Mouse (Mus musculus) heart, embryonic 15.5 days (tissue): ENCODE data around the gene Ncbp3. TPM values are rescaled to one million over a fixed set of nuclear protein-coding genes. Genes with fewer than 3 reads are reported as not detected.

ENCODE experiments used
- ATAC-seq: fragments of 200-750 bp; cut with Nextera tagmentation; replicated peaks from 2 replicates; pipeline ENCODE4 v1.8.0; 2017; ENCODE audit warnings: low read depth, moderate TSS enrichment; ENCODE audit not compliant: insufficient number of reproducible peaks, insufficient read depth, low FRiP score
- H3K27ac ChIP-seq: fragments of 300-500 bp; sonication (generic); 2 replicates; pipeline ENCODE4 v1.5.1; 2015; ENCODE audit warnings: mild to moderate bottlenecking, inconsistent platforms
- H3K27me3 ChIP-seq: fragments of 300-500 bp; sonication (generic); 2 replicates; pipeline ENCODE4 v1.6.1; 2015; ENCODE audit warnings: inconsistent platforms
- H3K36me3 ChIP-seq: fragments of 300-500 bp; sonication (generic); 2 replicates; pipeline ENCODE4 v1.6.1; 2015; ENCODE audit warnings: mild to moderate bottlenecking, inconsistent platforms
- H3K4me1 ChIP-seq: fragments of 300-500 bp; sonication (generic); replicated peaks from 2 replicates; pipeline ENCODE4 v1.6.1; 2015; ENCODE audit warnings: inconsistent platforms
- H3K4me2 ChIP-seq: fragments of 300-500 bp; sonication (generic); 2 replicates; pipeline ENCODE4 v1.6.1; 2015; ENCODE audit warnings: inconsistent platforms, mild to moderate bottlenecking, moderate library complexity
- H3K4me3 ChIP-seq: fragments of 300-500 bp; sonication (generic); 2 replicates; pipeline ENCODE4 v1.5.1; 2015; ENCODE audit warnings: mild to moderate bottlenecking, inconsistent platforms
- H3K9ac ChIP-seq: fragments of 300-500 bp; sonication (generic); 2 replicates; pipeline ENCODE4 v1.6.1; 2015; ENCODE audit warnings: mild to moderate bottlenecking, inconsistent platforms
- H3K9me3 ChIP-seq: fragments of 300-500 bp; sonication (generic); replicated peaks from 2 replicates; pipeline ENCODE4 v1.6.1; 2016; ENCODE audit warnings: inconsistent platforms
- WGBS: fragments of 180-500 bp; shearing (Covaris S2); methylation state at CpG from one replicate; pipeline ENCODE4 v1.1.7; 2015; ENCODE audit warnings: mixed read lengths; 5-methylcytosine and 5-hydroxymethylcytosine counted together
- polyA plus RNA-seq: library from polyadenylated mRNA; unstranded; fragments of >200 nt; fragmentation: Nextera tagmentation; extraction: Ambion mirVana; gene quantifications from 2 replicates; pipeline ENCODE4 v1.2.1, GENCODE M21; 2015

Gene Ncbp3
- polyA plus RNA-seq, 1 experiment from 2014 or later: 9.5 TPM

- no peaks in the 10 kb centered on the region for H3K9me3 ChIP-seq
- no peak overlapping the region for H3K4me2 ChIP-seq
- H3K4me1 ChIP-seq: peaks cover 34% of the 10 kb centered on the region
- peaks cover 42% of the 10 kb centered on the region for H3K27me3 ChIP-seq
- no peaks in the 10 kb centered on the region for H3K36me3 ChIP-seq
- no peak overlapping the region for H3K9ac ChIP-seq
- H3K4me3 ChIP-seq: no peak overlapping the region
- H3K27ac ChIP-seq: no peak overlapping the region
- 69% methylated on average over 6 of the region's 6 CpGs for WGBS
- no peak for ATAC-seq
Observed at GRCm38 (mm10) chr11:73016103-73016420, 31.5 kb upstream of the Ncbp3 start.

- H3K4me2 ChIP-seq: peak within 1 kb of the TSS; percentile 97
- peaks cover 40% of the 10 kb centered on the region for H3K4me1 ChIP-seq
- H3K36me3 ChIP-seq: no peaks in the 10 kb centered on the region
- peak within 1 kb of the TSS; percentile 64 for H3K9ac ChIP-seq
- peak within 1 kb of the TSS; percentile 74 for H3K4me3 ChIP-seq
- peak; percentile 93 for ATAC-seq
- no peak within 1 kb of the TSS for H3K27ac ChIP-seq
- under 1% methylated on average over 57 of the region's 57 CpGs for WGBS
- peaks cover 53% of the 10 kb centered on the region for H3K27me3 ChIP-seq
- no peaks in the 10 kb centered on the region for H3K9me3 ChIP-seq
Observed at GRCm38 (mm10) chr11:73018471-73019146, 29.0 kb upstream of the Ncbp3 start, which contains the start of gene Camkk1. Camkk1 (plus strand) TSS chr11:73019008.

GRCm38 (mm10) chr11:73019147-73019795, 28.3 kb upstream of the Ncbp3 start:
- H3K36me3 ChIP-seq: no peaks in the 10 kb centered on the region
- H3K4me2 ChIP-seq: peak overlapping the region; percentile 97
- H3K9ac ChIP-seq: peak overlapping the region; percentile 64
- peaks cover 50% of the 10 kb centered on the region for H3K27me3 ChIP-seq
- 1% methylated on average over 46 of the region's 46 CpGs for WGBS
- peaks cover 44% of the 10 kb centered on the region for H3K4me1 ChIP-seq
- ATAC-seq: peak; percentile 19; the same call in 1 of the 2 replicates
- no peaks in the 10 kb centered on the region for H3K9me3 ChIP-seq
- H3K27ac ChIP-seq: no peak overlapping the region
- peak overlapping the region; percentile 74 for H3K4me3 ChIP-seq

- Histone ChIP-seq H3K9me3 (no peaks in the 10 kb centered on the region), H3K36me3 (no peaks in the 10 kb centered on the region), H3K4me1 (peaks cover 43% of the 10 kb centered on the region), H3K4me2 (no peak overlapping the region), H3K4me3 (no peak overlapping the region), H3K27ac (no peak overlapping the region), H3K27me3 (peaks cover 56% of the 10 kb centered on the region), H3K9ac (no peak overlapping the region)
- no peak for ATAC-seq
- 64% methylated on average over 7 of the region's 7 CpGs for WGBS
Observed at GRCm38 (mm10) chr11:73020953-73021800, 26.4 kb upstream of the Ncbp3 start.

GRCm38 (mm10) chr11:73023099-73023498, 24.5 kb upstream of the Ncbp3 start:
- Histone ChIP-seq H3K27me3 (peaks cover 42% of the 10 kb centered on the region), H3K9me3 (no peaks in the 10 kb centered on the region), H3K27ac (no peak overlapping the region), H3K4me2 (no peak overlapping the region), H3K9ac (no peak overlapping the region), H3K36me3 (no peaks in the 10 kb centered on the region), H3K4me1 (peaks cover 52% of the 10 kb centered on the region), H3K4me3 (no peak overlapping the region)
- ATAC-seq: no peak
- WGBS: 51% methylated on average over 9 of the region's 9 CpGs

- Histone ChIP-seq H3K4me2 (no peak overlapping the region), H3K27ac (no peak overlapping the region), H3K9me3 (no peaks in the 10 kb centered on the region), H3K27me3 (peaks cover 37% of the 10 kb centered on the region), H3K4me3 (no peak overlapping the region), H3K36me3 (no peaks in the 10 kb centered on the region), H3K9ac (no peak overlapping the region), H3K4me1 (peaks cover 47% of the 10 kb centered on the region)
- 44% methylated on average over 4 of the region's 4 CpGs for WGBS
- ATAC-seq: no peak
Observed at GRCm38 (mm10) chr11:73023827-73024226, 23.8 kb upstream of the Ncbp3 start.

- no peak; the same call in 1 of the 2 replicates for ATAC-seq
- Histone ChIP-seq H3K4me1 (peaks cover 42% of the 10 kb centered on the region), H3K36me3 (no peaks in the 10 kb centered on the region), H3K27ac (no peak overlapping the region), H3K9ac (no peak overlapping the region), H3K4me2 (0 out of 2 replicates have a peak overlapping the region, but pooled peaks have one; percentile 6), H3K4me3 (no peak overlapping the region), H3K9me3 (no peaks in the 10 kb centered on the region), H3K27me3 (peaks cover 35% of the 10 kb centered on the region)
- WGBS: 44% methylated on average over 7 of the region's 7 CpGs
Observed at GRCm38 (mm10) chr11:73024236-73024904, 23.2 kb upstream of the Ncbp3 start.

GRCm38 (mm10) chr11:73026961-73027360, 20.6 kb upstream of the Ncbp3 start:
- no peak overlapping the region for H3K4me3 ChIP-seq
- peaks cover 44% of the 10 kb centered on the region for H3K4me1 ChIP-seq
- H3K9ac ChIP-seq: no peak overlapping the region
- ATAC-seq: no peak
- H3K36me3 ChIP-seq: no peaks in the 10 kb centered on the region
- 41% methylated on average over 8 of the region's 8 CpGs for WGBS
- no peak overlapping the region for H3K27ac ChIP-seq
- peaks cover 9% of the 10 kb centered on the region for H3K27me3 ChIP-seq
- no peaks in the 10 kb centered on the region for H3K9me3 ChIP-seq
- no peak overlapping the region for H3K4me2 ChIP-seq

- H3K4me2 ChIP-seq: peak overlapping the region; percentile 67
- H3K27me3 ChIP-seq: 0 out of 2 replicates have a peak, but pooled peaks cover 2% of the 10 kb centered on the region
- peak overlapping the region; percentile 72 for H3K27ac ChIP-seq
- ATAC-seq: peak; percentile 91
- peaks cover 20% of the 10 kb centered on the region for H3K4me1 ChIP-seq
- H3K9me3 ChIP-seq: no peaks in the 10 kb centered on the region
- peak overlapping the region; percentile 41 for H3K4me3 ChIP-seq
- H3K36me3 ChIP-seq: no peaks in the 10 kb centered on the region
- 24% methylated on average over 20 of the region's 20 CpGs for WGBS
- H3K9ac ChIP-seq: peak overlapping the region; percentile 43
Observed at GRCm38 (mm10) chr11:73030821-73031498, 16.6 kb upstream of the Ncbp3 start.

- WGBS: 76% methylated on average over 5 of the region's 5 CpGs
- Histone ChIP-seq H3K4me3 (no peak overlapping the region), H3K27ac (0 out of 2 replicates have a peak overlapping the region, but pooled peaks have one; percentile 72), H3K4me2 (peak overlapping the region; percentile 67; the same call in 1 of the 2 replicates), H3K27me3 (0 out of 2 replicates have a peak, but pooled peaks cover 2% of the 10 kb centered on the region), H3K9me3 (no peaks in the 10 kb centered on the region), H3K4me1 (peaks cover 22% of the 10 kb centered on the region), H3K36me3 (no peaks in the 10 kb centered on the region), H3K9ac (no peak overlapping the region)
- ATAC-seq: no peak
Observed at GRCm38 (mm10) chr11:73031536-73031935, 16.0 kb upstream of the Ncbp3 start.
